Mouse (Mus musculus): ENCODE measurements around the gene Tcf3. TPM values are rescaled to one million over a fixed set of nuclear protein-coding genes. Genes with fewer than 3 reads are reported as not detected.

The Tcf3 gene
- polyA plus RNA-seq, 1 experiment from 2014 or later: 30.9 TPM

DNA sequence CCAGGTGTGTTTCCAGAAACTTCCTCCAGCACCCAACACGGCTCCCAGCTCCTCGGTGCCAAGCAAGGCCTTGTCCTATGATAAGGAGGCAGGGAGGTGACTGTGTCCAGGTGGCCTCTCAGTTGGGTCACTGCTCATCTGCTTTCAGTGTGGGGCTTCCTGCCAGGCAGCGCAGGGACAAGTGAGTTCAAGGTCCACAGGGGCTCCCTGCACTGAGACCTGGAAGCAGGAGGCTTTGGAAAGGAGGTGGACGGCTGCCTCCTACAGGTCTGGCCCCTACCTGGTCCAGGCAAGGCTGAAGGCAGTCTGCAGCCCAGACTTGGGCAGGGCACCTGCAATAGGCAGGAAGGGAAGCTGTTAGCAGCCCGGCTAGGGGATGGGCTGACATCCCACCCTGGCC is 40.8 kb downstream of the Tcf3 start:
- Histone ChIP-seq H3K9ac (ENCODE audit: low read length) (no peak overlapping the region), H3K4me3 (ENCODE audit: low read depth, low read length) (no peak overlapping the region), H3K36me3 (ENCODE audit: control insufficient read depth, insufficient read depth, low read length) (peaks cover 24% of the 10 kb centered on the region), H3K4me1 (replicated peaks; ENCODE audit: control insufficient read depth, insufficient read depth) (no peaks in the 10 kb centered on the region; the same call in 1 of the 2 replicates), H3K9me3 (ENCODE audit: control insufficient read depth, low read length) (no peaks in the 10 kb centered on the region), H3K27me3 (ENCODE audit: control insufficient read depth, insufficient read depth, low read length) (no peaks in the 10 kb centered on the region), H3K27ac (replicated peaks) (no peak overlapping the region), H3K4me2 (replicated peaks; ENCODE audit: low read depth) (no peak overlapping the region)
- no peak for DNase-seq (ENCODE audit: low spot score)
- WGBS: 91% methylated on average over 5 of the region's 5 CpGs
- ATAC-seq (ENCODE audit: low FRiP score, low TSS enrichment): no peak
- TF ChIP-seq CTCF (IDR thresholded peaks at IDR 0.05; ENCODE audit: low read depth) (no peak), EP300 (optimal IDR thresholded peaks at IDR 0.05) (no peak)

DNA sequence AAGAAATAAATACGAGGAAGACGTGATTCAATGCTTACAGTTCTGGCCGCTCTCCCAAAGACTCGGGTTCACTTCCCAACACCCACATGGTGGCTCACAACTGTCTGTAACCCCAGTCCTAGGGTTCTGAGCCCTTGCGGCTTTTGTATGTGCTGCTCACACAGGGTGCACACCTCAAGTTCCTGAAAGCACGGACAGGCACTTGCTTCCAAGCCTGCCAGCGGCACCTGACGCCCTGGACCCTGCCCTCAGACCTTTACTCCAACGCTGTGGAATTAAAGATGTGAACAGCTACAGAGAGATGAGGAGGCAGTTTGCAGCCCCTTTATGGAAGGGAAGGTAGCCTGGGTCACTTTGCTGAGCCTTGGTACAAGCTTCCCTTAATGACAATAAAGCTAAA is 42.8 kb downstream of the Tcf3 start:
- peaks cover 24% of the 10 kb centered on the region for H3K36me3 ChIP-seq (ENCODE audit: control insufficient read depth, insufficient read depth, low read length)
- no peak for TF ChIP-seq CTCF (IDR thresholded peaks at IDR 0.05; ENCODE audit: low read depth)
- no peak overlapping the region for H3K4me2 ChIP-seq (replicated peaks; ENCODE audit: low read depth)
- 49% methylated on average over 9 of the region's 9 CpGs for WGBS
- H3K4me3 ChIP-seq (ENCODE audit: low read depth, low read length): no peak overlapping the region
- no peak overlapping the region for H3K9ac ChIP-seq (ENCODE audit: low read length)
- no peak overlapping the region for H3K27ac ChIP-seq (replicated peaks)
- ATAC-seq (ENCODE audit: low FRiP score, low TSS enrichment) (no peak), DNase-seq (ENCODE audit: low spot score) (no peak)
- H3K9me3 ChIP-seq (ENCODE audit: control insufficient read depth, low read length): no peaks in the 10 kb centered on the region
- no peaks in the 10 kb centered on the region for H3K27me3 ChIP-seq (ENCODE audit: control insufficient read depth, insufficient read depth, low read length)
- 0 out of 2 replicates have a peak, but pooled peaks cover 1% of the 10 kb centered on the region for H3K4me1 ChIP-seq (replicated peaks; ENCODE audit: control insufficient read depth, insufficient read depth)

DNA sequence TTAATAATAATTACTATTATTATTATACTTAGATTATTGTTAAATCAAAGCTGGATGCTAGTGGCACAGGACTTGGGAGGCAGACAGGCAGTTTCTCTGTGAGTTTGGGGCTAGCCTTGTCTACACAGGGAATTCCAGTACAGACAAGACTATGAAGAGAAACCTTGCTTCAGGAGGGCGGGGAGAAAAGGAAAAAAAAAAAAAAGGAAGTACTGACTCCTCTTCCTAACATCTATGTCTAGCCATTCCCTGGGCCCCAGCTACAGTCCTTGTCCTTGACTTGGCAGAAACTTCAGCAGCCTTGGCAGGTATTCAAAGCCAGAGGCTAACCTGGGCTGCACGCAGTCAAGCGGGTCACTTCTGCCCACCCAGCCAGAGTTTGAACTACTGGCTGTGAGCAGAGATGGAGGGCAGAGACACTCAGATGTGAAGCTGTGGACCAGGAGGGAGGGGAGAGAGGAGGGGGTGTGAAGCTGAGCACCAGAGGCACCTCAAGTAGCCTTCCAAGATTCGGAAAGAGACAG is 44.2 kb downstream of the Tcf3 start:
- Histone ChIP-seq H3K36me3 (ENCODE audit: control insufficient read depth, insufficient read depth, low read length) (peaks cover 15% of the 10 kb centered on the region), H3K4me2 (replicated peaks; ENCODE audit: low read depth) (no peak overlapping the region), H3K27me3 (ENCODE audit: control insufficient read depth, insufficient read depth, low read length) (no peaks in the 10 kb centered on the region), H3K9ac (ENCODE audit: low read length) (no peak overlapping the region), H3K4me3 (ENCODE audit: low read depth, low read length) (no peak overlapping the region), H3K4me1 (replicated peaks; ENCODE audit: control insufficient read depth, insufficient read depth) (peaks cover 10% of the 10 kb centered on the region; the same call in 1 of the 2 replicates), H3K9me3 (ENCODE audit: control insufficient read depth, low read length) (no peaks in the 10 kb centered on the region), H3K27ac (replicated peaks) (no peak overlapping the region)
- DNase-seq (ENCODE audit: low spot score) (no peak), ATAC-seq (ENCODE audit: low FRiP score, low TSS enrichment) (no peak)
- WGBS: 46% methylated on average over 4 of the region's 4 CpGs
- no peak for TF ChIP-seq EP300 (optimal IDR thresholded peaks at IDR 0.05)
- TF ChIP-seq CTCF (IDR thresholded peaks at IDR 0.05; ENCODE audit: low read depth): no peak

- no peak overlapping the region for H3K4me3 ChIP-seq (ENCODE audit: low read depth, low read length)
- TF ChIP-seq EP300 (optimal IDR thresholded peaks at IDR 0.05) (no peak), CTCF (IDR thresholded peaks at IDR 0.05; ENCODE audit: low read depth) (no peak)
- H3K27ac ChIP-seq (replicated peaks): no peak overlapping the region
- ATAC-seq (ENCODE audit: low FRiP score, low TSS enrichment) (no peak), DNase-seq (ENCODE audit: low spot score) (no peak)
- 29% methylated on average over 2 of the region's 2 CpGs for WGBS
- H3K9me3 ChIP-seq (ENCODE audit: control insufficient read depth, low read length): no peaks in the 10 kb centered on the region
- H3K4me2 ChIP-seq (replicated peaks; ENCODE audit: low read depth): no peak overlapping the region
- H3K9ac ChIP-seq (ENCODE audit: low read length): no peak overlapping the region
- no peaks in the 10 kb centered on the region for H3K27me3 ChIP-seq (ENCODE audit: control insufficient read depth, insufficient read depth, low read length)
- peaks cover 12% of the 10 kb centered on the region; the same call in 1 of the 2 replicates for H3K4me1 ChIP-seq (replicated peaks; ENCODE audit: control insufficient read depth, insufficient read depth)
- peaks cover 11% of the 10 kb centered on the region for H3K36me3 ChIP-seq (ENCODE audit: control insufficient read depth, insufficient read depth, low read length)
These were observed 44.7 kb downstream of the Tcf3 start for GRCm38 (mm10) chr10:80388731-80389130.

DNA sequence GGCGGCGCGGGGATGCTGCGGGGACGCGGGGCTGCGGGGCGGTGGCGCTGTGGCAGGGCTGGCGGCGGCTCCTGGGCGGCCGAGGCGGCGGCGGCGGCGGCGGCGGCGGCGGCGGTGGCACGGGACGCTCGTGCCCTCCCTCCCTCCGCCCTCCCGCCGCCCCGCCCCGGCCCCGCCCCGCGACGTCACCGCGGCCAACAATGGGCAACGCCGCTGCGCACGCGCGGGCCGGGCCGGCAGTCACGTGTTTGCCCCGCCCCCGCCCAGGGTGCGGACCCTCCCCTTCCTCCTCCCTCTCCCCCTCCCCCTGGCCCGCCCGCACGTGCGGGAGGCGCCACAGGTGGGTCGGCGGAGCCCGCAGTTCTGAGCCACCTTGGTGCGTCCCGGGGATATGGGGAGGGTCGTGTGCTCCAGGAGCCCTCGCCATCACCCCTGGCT is 45.9 kb downstream of the Tcf3 start, which contains the start of gene Mex3d:
Gene Mex3d, minus strand, starts transcription at position 138 of the 438 bp plus-strand sequence.
- no CpG with 5 or more reads among the region's 61 CpGs for WGBS
- Histone ChIP-seq H3K36me3 (ENCODE audit: control insufficient read depth, insufficient read depth, low read length) (peaks cover 3% of the 10 kb centered on the region), H3K9me3 (ENCODE audit: control insufficient read depth, low read length) (no peaks in the 10 kb centered on the region), H3K4me1 (replicated peaks; ENCODE audit: control insufficient read depth, insufficient read depth) (peaks cover 12% of the 10 kb centered on the region; the same call in 1 of the 2 replicates), H3K4me2 (replicated peaks; ENCODE audit: low read depth) (peak within 1 kb of the TSS; percentile 96), H3K4me3 (ENCODE audit: low read depth, low read length) (peak within 1 kb of the TSS; percentile 73), H3K9ac (ENCODE audit: low read length) (peak within 1 kb of the TSS; percentile 92), H3K27me3 (ENCODE audit: control insufficient read depth, insufficient read depth, low read length) (no peaks in the 10 kb centered on the region), H3K27ac (replicated peaks) (peak within 1 kb of the TSS; percentile 83)
- TF ChIP-seq EP300 (optimal IDR thresholded peaks at IDR 0.05) (no peak), CTCF (IDR thresholded peaks at IDR 0.05; ENCODE audit: low read depth) (no peak)
- DNase-seq (ENCODE audit: low spot score) (peak; percentile 92), ATAC-seq (ENCODE audit: low FRiP score, low TSS enrichment) (peak; percentile 40; the same call in 1 of the 2 replicates)

DNA sequence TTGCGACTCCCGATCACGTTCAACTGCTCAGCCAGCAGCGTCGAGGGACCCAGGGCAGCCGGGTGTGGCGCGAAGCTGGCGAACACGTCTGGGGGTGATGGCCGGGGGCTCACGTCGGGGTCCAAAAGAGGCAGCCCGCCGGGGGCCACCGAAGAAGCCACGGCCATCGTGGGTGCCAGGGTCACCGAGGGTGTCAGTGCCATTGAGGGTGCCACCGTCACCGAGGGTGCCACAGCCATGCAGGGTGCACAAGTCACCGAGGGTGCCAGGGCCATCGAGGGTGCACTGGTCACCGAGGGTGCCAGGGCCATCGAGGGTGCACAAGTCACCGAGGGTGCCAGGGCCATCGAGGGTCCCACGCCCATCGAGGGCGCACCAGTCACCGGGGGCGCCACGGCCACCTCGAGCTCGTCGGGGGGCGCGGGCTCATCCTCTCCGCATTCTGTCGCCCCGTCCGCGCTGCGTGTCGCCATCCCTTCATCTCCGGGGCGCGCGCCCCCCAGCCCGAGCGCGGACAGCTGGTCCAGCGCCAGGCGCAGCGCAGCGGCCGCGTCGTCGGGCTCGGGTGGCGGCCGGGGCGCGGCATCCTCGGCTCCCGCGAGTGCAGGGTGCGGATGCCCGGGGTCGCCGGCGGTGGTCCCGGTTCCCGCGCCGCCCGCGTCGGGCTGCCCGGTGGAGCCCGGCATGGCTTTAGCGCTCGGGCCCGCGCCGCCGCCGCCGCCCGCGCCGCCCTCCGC is 46.5 kb downstream of the Tcf3 start:
- DNase-seq (ENCODE audit: low spot score): peak; percentile 50
- H3K36me3 ChIP-seq (ENCODE audit: control insufficient read depth, insufficient read depth, low read length): peaks cover 5% of the 10 kb centered on the region
- H3K4me3 ChIP-seq (ENCODE audit: low read depth, low read length): peak overlapping the region; percentile 73
- H3K9ac ChIP-seq (ENCODE audit: low read length): peak overlapping the region; percentile 92
- no peaks in the 10 kb centered on the region for H3K9me3 ChIP-seq (ENCODE audit: control insufficient read depth, low read length)
- under 1% methylated on average over 44 of the region's 94 CpGs for WGBS
- TF ChIP-seq EP300 (optimal IDR thresholded peaks at IDR 0.05) (no peak), CTCF (IDR thresholded peaks at IDR 0.05; ENCODE audit: low read depth) (no peak)
- no peaks in the 10 kb centered on the region for H3K27me3 ChIP-seq (ENCODE audit: control insufficient read depth, insufficient read depth, low read length)
- H3K27ac ChIP-seq (replicated peaks): peak overlapping the region; percentile 83
- peak; percentile 7; the same call in 1 of the 2 replicates for ATAC-seq (ENCODE audit: low FRiP score, low TSS enrichment)
- peak overlapping the region; percentile 83 for H3K4me2 ChIP-seq (replicated peaks; ENCODE audit: low read depth)
- H3K4me1 ChIP-seq (replicated peaks; ENCODE audit: control insufficient read depth, insufficient read depth): peaks cover 12% of the 10 kb centered on the region; the same call in 1 of the 2 replicates
